Mouse (Mus musculus) spleen, postnatal 10 days (tissue): ENCODE data around the gene Orai1.

Source experiments
- DNase-seq, 2 experiments: peaks; one replicate each; pipeline ENCODE4 v3.0.0; 2021 to 2022; ENCODE audit warnings: low spot score in 2 of 2

Orai1 gene

GRCm38 (mm10) chr5:123067395-123067995 lies 52.6 kb downstream of the Orai1 start:
- DNase-seq = no peak

- no peak for DNase-seq
Measured at GRCm38 (mm10) chr5:123068115-123068514, 53.2 kb downstream of the Orai1 start, which contains the start of gene Tmem120b. Tmem120b (plus strand) TSS chr5:123068415.

GRCm38 (mm10) chr5:123068714-123069113 lies 53.8 kb downstream of the Orai1 start:
- no peak for DNase-seq

- peak; percentile 94 to 97 for DNase-seq
Measured at GRCm38 (mm10) chr5:123075576-123076418, 60.9 kb downstream of the Orai1 start.

- peak; percentile 54 to 67 for DNase-seq
Measured at GRCm38 (mm10) chr5:123076419-123077281, 61.8 kb downstream of the Orai1 start.

- DNase-seq = no peak
Measured at GRCm38 (mm10) chr5:123079568-123079967, 64.7 kb downstream of the Orai1 start.

GRCm38 (mm10) chr5:123080041-123080440 lies 65.2 kb downstream of the Orai1 start:
- DNase-seq = no peak
